Mouse (Mus musculus): ENCODE measurements at regions not wholly inside any gene's neighbourhood (a gene's known extent, or its start where the extent isn't known, plus 50 kb on each side); places are given as distances from the start of the nearest gene placed in this dataset.
A peak's percentile ranks its signal among the peaks of the same experiment; 100 is the strongest.
"Not testable (repeated sequence)": the region's sequence is repeated elsewhere in the genome, so short reads cannot be mapped to it uniquely, and the experiment has no call there.

GRCm38 (mm10) chr2:16811401-16812281, 455.5 kb downstream of the Plxdc2 start:
- peak; percentile 35 for DNase-seq

- no peak for DNase-seq
Observed at GRCm38 (mm10) chr2:16820442-16820841, 464.3 kb downstream of the Plxdc2 start.

GRCm38 (mm10) chr2:16824681-16825230, 468.7 kb downstream of the Plxdc2 start:
- no peak for DNase-seq

GRCm38 (mm10) chr2:16827266-16827665, 471.2 kb downstream of the Plxdc2 start:
- DNase-seq: no peak

GRCm38 (mm10) chr2:16835960-16836359, 479.9 kb downstream of the Plxdc2 start:
- DNase-seq: no peak

- DNase-seq: no peak
Observed at GRCm38 (mm10) chr2:16838718-16839117, 482.6 kb downstream of the Plxdc2 start.

GRCm38 (mm10) chr2:16849916-16850315, 493.8 kb downstream of the Plxdc2 start:
- no peak for DNase-seq

GRCm38 (mm10) chr2:16860056-16860455, 504.0 kb downstream of the Plxdc2 start:
- peak; percentile 21 for DNase-seq

GRCm38 (mm10) chr2:16866163-16866852, 510.2 kb downstream of the Plxdc2 start:
- DNase-seq: no peak

GRCm38 (mm10) chr2:16892381-16892780, 536.3 kb downstream of the Plxdc2 start:
- not testable (repeated sequence) for DNase-seq

- no peak for DNase-seq
Observed at GRCm38 (mm10) chr2:16909246-16910038, 553.3 kb downstream of the Plxdc2 start.

- peak; percentile 42 for DNase-seq
Observed at GRCm38 (mm10) chr2:16914633-16915032, 558.5 kb downstream of the Plxdc2 start.

GRCm38 (mm10) chr2:16929974-16930373, 573.9 kb downstream of the Plxdc2 start:
- no peak for DNase-seq

GRCm38 (mm10) chr2:16959432-16959831, 603.3 kb downstream of the Plxdc2 start:
- no peak for DNase-seq

- DNase-seq: no peak
Observed at GRCm38 (mm10) chr2:16977380-16977779, 621.3 kb downstream of the Plxdc2 start.

GRCm38 (mm10) chr2:16982823-16983222, 626.7 kb downstream of the Plxdc2 start:
- no peak for DNase-seq

GRCm38 (mm10) chr2:16983583-16984221, 627.6 kb downstream of the Plxdc2 start:
- DNase-seq: no peak
